Mouse (Mus musculus) stomach, postnatal 0 days (tissue): ENCODE measurements around the gene Hfe. TPM values are rescaled to one million over a fixed set of nuclear protein-coding genes. Genes with fewer than 3 reads are reported as not detected.

ENCODE experiments used
- ATAC-seq: fragments of 200-750 bp; cut with Nextera tagmentation; 2 replicates; pipeline ENCODE4 v1.8.0; 2017; ENCODE audit not compliant: low FRiP score, low TSS enrichment
- DNase-seq: peaks from one replicate; pipeline ENCODE4 v3.0.0-alpha.2; 2016; ENCODE audit warnings: low spot score
- H3K27ac ChIP-seq: fragments of 300-500 bp; sonication (generic); replicated peaks from 2 replicates; pipeline ENCODE4 v1.5.1; 2014; ENCODE audit warnings: mild to moderate bottlenecking, control low read depth
- H3K27me3 ChIP-seq: fragments of 300-500 bp; sonication (generic); 2 replicates; pipeline ENCODE4 v1.6.1; 2014; ENCODE audit warnings: low read length; ENCODE audit not compliant: control insufficient read depth, insufficient read depth
- H3K36me3 ChIP-seq: fragments of 300-500 bp; sonication (generic); 2 replicates; pipeline ENCODE4 v1.6.1; 2014; ENCODE audit warnings: low read length, mixed read lengths; ENCODE audit not compliant: control insufficient read depth, insufficient read depth
- H3K4me1 ChIP-seq: fragments of 300-500 bp; sonication (generic); replicated peaks from 2 replicates; pipeline ENCODE4 v1.6.1; 2014; ENCODE audit warnings: antibody characterized with exemption; ENCODE audit not compliant: control insufficient read depth, insufficient read depth
- H3K4me2 ChIP-seq: fragments of 300-500 bp; sonication (generic); replicated peaks from 2 replicates; pipeline ENCODE4 v1.6.1; 2014; ENCODE audit warnings: low read depth, mild to moderate bottlenecking, control low read depth, moderate library complexity
- H3K4me3 ChIP-seq: fragments of 300-500 bp; sonication (generic); 2 replicates; pipeline ENCODE4 v1.5.1; 2014; ENCODE audit warnings: low read depth, low read length, control low read depth
- H3K9ac ChIP-seq: fragments of 300-500 bp; sonication (generic); 2 replicates; pipeline ENCODE4 v1.6.1; 2014; ENCODE audit warnings: mild to moderate bottlenecking, low read length, control low read depth, mixed read lengths
- H3K9me3 ChIP-seq: fragments of 300-500 bp; sonication (generic); 2 replicates; pipeline ENCODE4 v1.6.1; 2016; ENCODE audit warnings: low read length; ENCODE audit not compliant: control insufficient read depth
- CTCF ChIP-seq: IDR thresholded peaks from 2 replicates; pipeline ENCODE4 v1.5.1; 2016; ENCODE audit warnings: antibody characterized with exemption, low read depth, mild to moderate bottlenecking, moderate library complexity
- EP300 ChIP-seq: optimal IDR thresholded peaks from 2 replicates; pipeline ENCODE3; 2016; ENCODE audit warnings: antibody characterized with exemption
- WGBS: fragments of 180-500 bp; shearing (Covaris S2); extraction: QIAGEN DNeasy Blood & Tissue Kit; methylation state at CpG from one replicate; pipeline ENCODE4 v1.1.7; 2014; 5-methylcytosine and 5-hydroxymethylcytosine counted together
- polyA plus RNA-seq: library from polyadenylated mRNA; unstranded; fragments of >200 nt; fragmentation: Nextera tagmentation; extraction: Ambion mirVana; gene quantifications from 2 replicates; pipeline ENCODE4 v1.2.1, GENCODE M21; 2015

Gene Hfe
- polyA plus RNA-seq, 1 experiment from 2014 or later = 12.9 TPM

GRCm38 (mm10) chr13:23737091-23737490 lies 26.4 kb upstream of the Hfe start:
- H3K36me3 ChIP-seq = no peaks in the 10 kb centered on the region
- no peak overlapping the region for H3K9ac ChIP-seq
- H3K27ac ChIP-seq = no peak overlapping the region
- DNase-seq (no peak), ATAC-seq (no peak)
- H3K27me3 ChIP-seq = no peaks in the 10 kb centered on the region
- TF ChIP-seq CTCF (no peak), EP300 (no peak)
- 91% methylated on average over 5 of the region's 5 CpGs for WGBS
- no peak overlapping the region for H3K4me3 ChIP-seq
- no peak overlapping the region for H3K4me2 ChIP-seq
- no peaks in the 10 kb centered on the region for H3K9me3 ChIP-seq
- H3K4me1 ChIP-seq = no peaks in the 10 kb centered on the region

- ATAC-seq = no peak
- no peaks in the 10 kb centered on the region for H3K36me3 ChIP-seq
- peak; percentile 94 for TF ChIP-seq CTCF
- no peak for TF ChIP-seq EP300
- H3K27me3 ChIP-seq = no peaks in the 10 kb centered on the region
- H3K4me3 ChIP-seq = no peak overlapping the region
- H3K4me2 ChIP-seq = no peak overlapping the region
- H3K9ac ChIP-seq = no peak overlapping the region
- DNase-seq = no peak
- 23% methylated on average over 8 of the region's 8 CpGs for WGBS
- no peaks in the 10 kb centered on the region for H3K4me1 ChIP-seq
- no peaks in the 10 kb centered on the region for H3K9me3 ChIP-seq
- no peak overlapping the region for H3K27ac ChIP-seq
These were observed 21.6 kb upstream of the Hfe start for GRCm38 (mm10) chr13:23732156-23732804.

GRCm38 (mm10) chr13:23730479-23730878 lies 19.8 kb upstream of the Hfe start:
- 19% methylated on average over 8 of the region's 8 CpGs for WGBS
- Histone ChIP-seq H3K4me1 (no peaks in the 10 kb centered on the region), H3K9me3 (no peaks in the 10 kb centered on the region), H3K4me2 (no peak overlapping the region), H3K27ac (no peak overlapping the region), H3K27me3 (no peaks in the 10 kb centered on the region), H3K4me3 (no peak overlapping the region), H3K9ac (no peak overlapping the region), H3K36me3 (no peaks in the 10 kb centered on the region)
- peak; percentile 62 for DNase-seq
- TF ChIP-seq CTCF (no peak), EP300 (no peak)
- ATAC-seq = peak; percentile 87

GRCm38 (mm10) chr13:23729706-23730105 lies 19.1 kb upstream of the Hfe start:
- H3K4me2 ChIP-seq = no peak overlapping the region
- H3K9me3 ChIP-seq = no peaks in the 10 kb centered on the region
- H3K27me3 ChIP-seq = no peaks in the 10 kb centered on the region
- no peaks in the 10 kb centered on the region for H3K36me3 ChIP-seq
- no peak for ATAC-seq
- no peak overlapping the region for H3K4me3 ChIP-seq
- no peak for DNase-seq
- H3K27ac ChIP-seq = no peak overlapping the region
- no peaks in the 10 kb centered on the region for H3K4me1 ChIP-seq
- H3K9ac ChIP-seq = no peak overlapping the region
- TF ChIP-seq EP300 (no peak), CTCF (no peak)
- WGBS = 90% methylated on average over 5 of the region's 5 CpGs

GRCm38 (mm10) chr13:23729192-23729525 lies 18.5 kb upstream of the Hfe start:
- Histone ChIP-seq H3K4me2 (no peak overlapping the region), H3K9ac (no peak overlapping the region), H3K9me3 (no peaks in the 10 kb centered on the region), H3K4me1 (no peaks in the 10 kb centered on the region), H3K27me3 (no peaks in the 10 kb centered on the region), H3K4me3 (no peak overlapping the region), H3K27ac (no peak overlapping the region), H3K36me3 (no peaks in the 10 kb centered on the region)
- ATAC-seq = no peak
- TF ChIP-seq CTCF (no peak), EP300 (no peak)
- WGBS = 91% methylated on average over 9 of the region's 9 CpGs
- no peak for DNase-seq

GRCm38 (mm10) chr13:23728472-23729191 lies 18.0 kb upstream of the Hfe start:
- Histone ChIP-seq H3K36me3 (no peaks in the 10 kb centered on the region), H3K4me3 (no peak overlapping the region), H3K27me3 (no peaks in the 10 kb centered on the region), H3K27ac (no peak overlapping the region), H3K9ac (no peak overlapping the region), H3K4me1 (no peaks in the 10 kb centered on the region), H3K9me3 (no peaks in the 10 kb centered on the region), H3K4me2 (no peak overlapping the region)
- no peak for ATAC-seq
- no peak for DNase-seq
- TF ChIP-seq CTCF (no peak), EP300 (no peak)
- 86% methylated on average over 18 of the region's 18 CpGs for WGBS
